Mouse (Mus musculus) heart, adult 2 months (tissue): Measurements from ENCODE around the gene Fer.

ENCODE experiments used
- EP300 ChIP-seq: fragments of 200-500 bp; IDR thresholded peaks from 2 replicates; pipeline ENCODE4 v1.6.1; 2011; ENCODE audit warnings: low read depth, low read length, control low read depth; ENCODE audit not compliant: insufficient read depth
- POLR2A ChIP-seq: fragments of 200-500 bp; IDR thresholded peaks from 2 replicates; pipeline ENCODE4 v1.6.1; 2011; ENCODE audit warnings: mild to moderate bottlenecking, low read depth, low read length, control low read depth; ENCODE audit not compliant: insufficient read depth

- TF ChIP-seq POLR2A, result no peak
- TF ChIP-seq EP300, result no peak
Observed at GRCm38 (mm10) chr17:63871773-63872172, 8.9 kb downstream of the Fer start.
